Mouse (Mus musculus): ENCODE data around the gene Chn2.

DNA sequence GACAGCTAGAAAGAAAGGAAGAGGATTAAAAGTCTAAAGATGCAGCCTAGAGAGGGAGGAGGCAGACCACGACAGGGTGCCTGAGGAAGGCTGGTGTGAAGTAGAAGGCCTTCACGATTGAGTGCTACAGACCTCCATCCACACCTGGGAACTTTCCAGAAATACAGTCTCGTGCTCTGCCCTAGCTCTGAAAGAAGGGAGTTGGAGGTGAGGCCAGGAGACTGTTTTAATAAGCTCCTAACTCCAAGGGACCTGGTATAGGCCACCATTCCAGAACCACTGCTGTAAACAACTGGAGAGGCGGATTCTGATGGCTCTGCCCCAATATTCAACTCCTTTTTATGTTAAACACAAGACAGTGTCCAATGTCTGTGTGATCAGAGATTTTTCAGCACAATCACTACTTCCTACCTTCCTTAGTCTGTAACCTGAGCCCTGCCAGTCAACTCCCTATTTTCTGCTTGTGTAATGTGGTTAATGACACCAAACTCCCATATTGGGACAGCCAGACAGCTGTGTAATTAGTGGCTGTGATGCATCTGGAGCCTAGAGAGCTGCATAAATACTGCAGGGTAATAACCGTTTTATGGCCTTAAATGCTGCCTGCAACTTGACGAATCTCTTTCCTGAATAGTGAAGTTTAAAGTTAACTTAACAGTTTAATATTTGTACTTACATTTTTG lies 109.6 kb downstream of the Chn2 start:
- TF ChIP-seq TAL1 (IDR thresholded peaks at IDR 0.05; ENCODE audit: low read length) (no peak), GATA1 (IDR thresholded peaks at IDR 0.05; ENCODE audit: low read length) (no peak)

Measured in erythroblast, embryonic 14.5 days (primary cell).